Mouse (Mus musculus) erythroblast, embryonic 14.5 days (primary cell): ENCODE data around the gene Dgkz.

Experiments used
- GATA1 ChIP-seq: IDR thresholded peaks from 2 replicates; pipeline ENCODE4 v1.6.1; 2012; ENCODE audit warnings: low read length, inconsistent platforms, mixed read lengths
- TAL1 ChIP-seq: IDR thresholded peaks from 3 replicates; pipeline ENCODE4 v1.6.1; 2012; ENCODE audit warnings: low read length, inconsistent platforms, mixed read lengths

- TF ChIP-seq TAL1: no peak
- TF ChIP-seq GATA1: no peak
Measured at GRCm38 (mm10) chr2:92014891-92015290, 39.2 kb upstream of the Dgkz start.
